Mouse (Mus musculus) limb, embryonic 11.5 days (tissue): Measurements from ENCODE around the gene Igsf9b. TPM values are rescaled to one million over a fixed set of nuclear protein-coding genes. Genes with fewer than 3 reads are reported as not detected.

ENCODE experiments used
- ATAC-seq: fragments of 200-750 bp; cut with Nextera tagmentation; 2 replicates; pipeline ENCODE4 v1.8.0; 2017; ENCODE audit warnings: low read depth; ENCODE audit not compliant: insufficient number of reproducible peaks, low FRiP score, low TSS enrichment
- DNase-seq: peaks from one replicate; pipeline ENCODE4 v3.0.0-alpha.2; 2015; ENCODE audit warnings: low spot score
- H3K27ac ChIP-seq: fragments of 300-500 bp; sonication (generic); replicated peaks from 2 replicates; pipeline ENCODE4 v1.5.1; 2014; ENCODE audit warnings: low read depth, mild to moderate bottlenecking, low read length
- H3K27me3 ChIP-seq: fragments of 300-500 bp; sonication (generic); 2 replicates; pipeline ENCODE4 v1.6.1; 2014; ENCODE audit warnings: mild to moderate bottlenecking, low read length, mixed read lengths; ENCODE audit not compliant: control insufficient read depth, insufficient read depth
- H3K36me3 ChIP-seq: fragments of 300-500 bp; sonication (generic); 2 replicates; pipeline ENCODE4 v1.6.1; 2014; ENCODE audit warnings: mild to moderate bottlenecking, low read length, moderate library complexity, mixed read lengths; ENCODE audit not compliant: control insufficient read depth, insufficient read depth
- H3K4me1 ChIP-seq: fragments of 300-500 bp; sonication (generic); 2 replicates; pipeline ENCODE4 v1.6.1; 2014; ENCODE audit warnings: low read length, mixed read lengths; ENCODE audit not compliant: control insufficient read depth, insufficient read depth
- H3K4me2 ChIP-seq: fragments of 300-500 bp; sonication (generic); 2 replicates; pipeline ENCODE4 v1.6.1; 2014; ENCODE audit warnings: low read depth, mild to moderate bottlenecking, moderate library complexity; ENCODE audit not compliant: severe bottlenecking
- H3K4me3 ChIP-seq: fragments of 300-500 bp; sonication (generic); 2 replicates; pipeline ENCODE4 v1.5.1; 2014; ENCODE audit warnings: low read depth, low read length
- H3K9ac ChIP-seq: fragments of 300-500 bp; sonication (generic); 2 replicates; pipeline ENCODE4 v1.6.1; 2014; ENCODE audit warnings: mild to moderate bottlenecking, low read length
- H3K9me3 ChIP-seq: fragments of 300-500 bp; sonication (generic); 2 replicates; pipeline ENCODE4 v1.6.1; 2016; ENCODE audit warnings: low read length; ENCODE audit not compliant: control insufficient read depth
- WGBS: fragments of 180-500 bp; shearing (Covaris S2); extraction: QIAGEN DNeasy Blood & Tissue Kit; methylation state at CpG from one replicate; pipeline ENCODE4 v1.1.7; 2014; 5-methylcytosine and 5-hydroxymethylcytosine counted together
- polyA plus RNA-seq: library from polyadenylated mRNA; unstranded; fragments of >200 nt; fragmentation: Nextera tagmentation; extraction: Ambion mirVana; gene quantifications from 2 replicates; pipeline ENCODE4 v1.2.1, GENCODE M21; 2014

The Igsf9b gene
- polyA plus RNA-seq, 1 experiment from 2014 or later: 2.9 TPM

DNA sequence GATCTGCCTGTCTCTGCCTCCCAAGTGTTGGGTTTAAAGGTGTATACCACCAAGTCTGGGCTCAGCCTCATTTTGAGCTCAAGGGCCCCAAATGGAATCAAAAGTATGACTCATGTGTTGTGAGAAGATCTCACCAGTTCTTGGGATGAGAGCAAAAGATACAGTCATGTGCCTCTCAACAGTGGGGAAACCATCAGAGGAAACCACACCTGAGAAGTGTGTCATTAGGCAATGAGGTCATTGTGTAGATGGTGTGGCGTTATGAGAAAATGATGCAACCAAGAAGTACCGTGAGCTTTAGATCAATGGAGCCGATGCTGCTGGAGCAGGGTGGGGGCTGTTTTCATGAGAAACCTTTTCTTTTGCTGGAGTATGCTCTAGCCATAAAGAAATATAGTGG lies 28.6 kb downstream of the Igsf9b start:
- Histone ChIP-seq H3K9me3 (no peaks in the 10 kb centered on the region), H3K4me2 (no peak overlapping the region), H3K4me3 (no peak overlapping the region), H3K27ac (no peak overlapping the region), H3K9ac (no peak overlapping the region), H3K27me3 (no peaks in the 10 kb centered on the region), H3K4me1 (no peaks in the 10 kb centered on the region), H3K36me3 (no peaks in the 10 kb centered on the region)
- ATAC-seq (no peak), DNase-seq (no peak)
- WGBS: 92% methylated on average over 3 of the region's 3 CpGs

DNA sequence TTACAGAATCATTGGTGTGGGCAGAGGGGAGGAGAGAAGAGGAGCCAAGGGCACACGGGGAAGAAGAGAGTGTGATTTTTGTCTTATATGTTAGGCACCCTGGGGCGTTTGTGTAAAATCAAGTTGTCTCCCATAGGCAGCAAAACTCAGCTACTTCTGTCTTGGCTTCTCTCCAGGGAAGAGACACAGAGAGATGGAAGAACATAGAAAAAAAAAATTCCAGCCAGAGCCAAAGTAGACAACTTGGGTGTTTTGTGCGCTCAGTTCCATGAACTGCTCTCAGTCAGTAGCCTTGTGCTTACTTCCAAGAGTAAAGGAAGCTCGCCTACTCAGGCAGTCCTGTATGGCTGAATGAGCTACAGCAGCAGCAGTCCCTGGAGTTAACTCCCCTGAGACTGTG lies 31.4 kb downstream of the Igsf9b start:
- H3K9ac ChIP-seq: no peak overlapping the region
- WGBS: 93% methylated on average over 4 of the region's 4 CpGs

DNA sequence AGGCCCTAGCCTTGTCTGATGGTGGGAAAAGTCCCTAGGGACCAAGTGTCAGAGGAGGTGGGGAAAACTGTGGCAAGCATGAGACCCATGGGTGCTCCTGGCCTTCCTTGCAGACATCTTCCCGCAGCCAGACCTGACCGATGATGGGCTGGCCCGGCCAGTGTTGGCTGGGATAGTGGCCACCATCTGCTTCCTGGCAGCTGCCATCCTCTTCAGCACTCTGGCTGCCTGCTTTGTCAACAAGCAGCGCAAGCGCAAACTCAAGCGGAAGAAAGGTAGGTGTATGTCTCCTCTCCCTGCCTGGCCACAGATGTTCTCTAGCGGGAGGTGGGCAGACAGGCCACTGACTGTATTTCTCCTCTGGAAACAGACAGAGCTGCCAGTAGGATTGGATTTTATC lies 32.5 kb downstream of the Igsf9b start:
- DNase-seq: no peak
- Histone ChIP-seq H3K4me2 (no peak overlapping the region), H3K4me1 (no peaks in the 10 kb centered on the region), H3K9ac (no peak overlapping the region), H3K27me3 (no peaks in the 10 kb centered on the region), H3K36me3 (no peaks in the 10 kb centered on the region), H3K4me3 (no peak overlapping the region), H3K27ac (no peak overlapping the region), H3K9me3 (no peaks in the 10 kb centered on the region)
- no peak for ATAC-seq
- WGBS: 91% methylated on average over 7 of the region's 7 CpGs

More for the DNA sequence above, 31.4 kb downstream of the Igsf9b start:
- H3K9me3 ChIP-seq: no peaks in the 10 kb centered on the region
- H3K4me1 ChIP-seq: no peaks in the 10 kb centered on the region
- no peak overlapping the region for H3K4me2 ChIP-seq
- H3K4me3 ChIP-seq: no peak overlapping the region
- H3K27me3 ChIP-seq: no peaks in the 10 kb centered on the region
- H3K27ac ChIP-seq: no peak overlapping the region
- DNase-seq: no peak
- no peaks in the 10 kb centered on the region for H3K36me3 ChIP-seq
- no peak for ATAC-seq

DNA sequence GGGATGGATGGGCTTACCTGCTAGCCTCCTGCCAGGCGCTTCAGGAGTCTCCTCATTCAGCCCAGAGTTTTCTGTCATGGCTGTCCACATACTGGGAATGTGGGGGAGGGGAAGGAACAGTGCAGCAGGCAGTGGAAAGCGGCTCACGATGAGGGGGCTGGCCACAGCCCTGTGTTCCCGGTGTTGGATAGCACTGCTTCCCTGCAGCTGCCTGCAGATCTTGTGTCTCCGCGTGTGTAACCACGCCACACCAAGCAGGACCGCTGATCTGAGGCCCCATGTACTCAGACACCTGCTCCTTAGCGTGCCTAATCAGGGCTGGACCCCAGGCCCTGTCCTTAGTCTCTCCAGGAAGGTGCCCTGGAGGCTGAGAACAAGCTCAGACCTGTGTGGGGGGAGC lies 35.9 kb downstream of the Igsf9b start:
- H3K36me3 ChIP-seq: no peaks in the 10 kb centered on the region
- 79% methylated on average over 9 of the region's 9 CpGs for WGBS
- no peak for DNase-seq
- H3K9me3 ChIP-seq: no peaks in the 10 kb centered on the region
- no peak overlapping the region for H3K4me3 ChIP-seq
- ATAC-seq: peak; percentile 55; the same call in 1 of the 2 replicates
- no peaks in the 10 kb centered on the region for H3K27me3 ChIP-seq
- no peak overlapping the region for H3K27ac ChIP-seq
- H3K4me1 ChIP-seq: no peaks in the 10 kb centered on the region
- no peak overlapping the region for H3K9ac ChIP-seq
- no peak overlapping the region for H3K4me2 ChIP-seq

DNA sequence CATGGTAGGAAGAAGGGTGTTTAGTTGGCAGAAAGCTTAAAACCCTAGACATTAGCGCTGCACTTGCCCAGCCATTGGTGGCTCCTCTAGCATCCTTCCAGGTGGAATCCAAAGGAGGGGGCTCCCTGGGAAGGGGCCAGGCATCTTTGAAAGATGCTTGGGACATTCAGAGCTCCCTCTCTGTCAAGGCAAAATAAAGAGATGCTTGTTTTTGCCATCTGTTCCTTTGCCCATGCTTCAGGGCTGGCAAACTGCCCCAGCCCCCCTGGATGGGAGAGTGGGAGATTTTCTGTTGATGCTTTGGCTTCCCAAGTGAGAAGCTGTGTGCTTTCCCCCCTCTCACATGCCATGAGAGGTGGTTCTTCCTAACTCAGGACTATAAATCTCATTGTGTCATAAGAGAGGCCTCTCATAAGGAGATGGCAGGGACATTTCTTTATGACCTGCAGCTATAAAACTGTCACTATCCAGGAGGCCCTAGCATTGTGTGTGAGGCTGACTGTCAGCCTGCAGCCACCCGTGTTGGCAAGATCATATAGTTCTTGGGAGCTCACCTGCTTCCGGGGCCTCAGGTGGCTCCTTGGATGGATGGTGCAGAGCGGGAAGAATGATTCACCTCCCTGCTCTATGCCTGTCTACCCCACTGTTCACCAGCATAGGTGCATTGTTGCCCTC lies 38.1 kb downstream of the Igsf9b start:
- H3K4me1 ChIP-seq: no peaks in the 10 kb centered on the region
- H3K9ac ChIP-seq: no peak overlapping the region
- H3K27ac ChIP-seq: no peak overlapping the region
- WGBS: 84% methylated on average over 4 of the region's 4 CpGs
- no peak for ATAC-seq
- no peaks in the 10 kb centered on the region for H3K9me3 ChIP-seq
- H3K4me2 ChIP-seq: no peak overlapping the region
- no peaks in the 10 kb centered on the region for H3K36me3 ChIP-seq
- H3K27me3 ChIP-seq: no peaks in the 10 kb centered on the region
- H3K4me3 ChIP-seq: no peak overlapping the region
- DNase-seq: no peak

DNA sequence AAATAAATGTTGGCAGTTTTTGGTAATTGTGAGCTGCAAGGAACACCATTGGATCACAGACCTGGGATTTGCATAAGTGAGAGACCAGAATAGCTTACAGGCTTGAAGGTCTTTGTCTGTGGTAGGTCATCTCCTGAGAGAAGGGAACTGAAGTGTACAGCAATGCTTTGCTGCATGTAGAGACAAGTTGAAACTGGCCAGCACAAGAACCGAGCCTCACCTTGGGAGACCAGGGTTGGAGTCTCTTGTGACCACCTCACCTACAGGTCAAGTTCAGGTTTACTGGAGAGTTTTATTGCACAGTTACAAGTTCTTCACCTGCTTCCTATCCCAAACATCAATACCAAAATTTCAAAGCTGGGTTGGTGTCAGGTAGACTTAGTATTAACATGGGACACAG lies 40.2 kb downstream of the Igsf9b start:
- no peak overlapping the region for H3K27ac ChIP-seq
- WGBS: 88% methylated on average over 1 of the region's 1 CpGs
- no peak overlapping the region for H3K9ac ChIP-seq
- H3K9me3 ChIP-seq: no peaks in the 10 kb centered on the region
- DNase-seq (no peak), ATAC-seq (no peak)
- no peaks in the 10 kb centered on the region for H3K4me1 ChIP-seq
- H3K4me2 ChIP-seq: no peak overlapping the region
- no peak overlapping the region for H3K4me3 ChIP-seq
- no peaks in the 10 kb centered on the region for H3K27me3 ChIP-seq
- no peaks in the 10 kb centered on the region for H3K36me3 ChIP-seq

DNA sequence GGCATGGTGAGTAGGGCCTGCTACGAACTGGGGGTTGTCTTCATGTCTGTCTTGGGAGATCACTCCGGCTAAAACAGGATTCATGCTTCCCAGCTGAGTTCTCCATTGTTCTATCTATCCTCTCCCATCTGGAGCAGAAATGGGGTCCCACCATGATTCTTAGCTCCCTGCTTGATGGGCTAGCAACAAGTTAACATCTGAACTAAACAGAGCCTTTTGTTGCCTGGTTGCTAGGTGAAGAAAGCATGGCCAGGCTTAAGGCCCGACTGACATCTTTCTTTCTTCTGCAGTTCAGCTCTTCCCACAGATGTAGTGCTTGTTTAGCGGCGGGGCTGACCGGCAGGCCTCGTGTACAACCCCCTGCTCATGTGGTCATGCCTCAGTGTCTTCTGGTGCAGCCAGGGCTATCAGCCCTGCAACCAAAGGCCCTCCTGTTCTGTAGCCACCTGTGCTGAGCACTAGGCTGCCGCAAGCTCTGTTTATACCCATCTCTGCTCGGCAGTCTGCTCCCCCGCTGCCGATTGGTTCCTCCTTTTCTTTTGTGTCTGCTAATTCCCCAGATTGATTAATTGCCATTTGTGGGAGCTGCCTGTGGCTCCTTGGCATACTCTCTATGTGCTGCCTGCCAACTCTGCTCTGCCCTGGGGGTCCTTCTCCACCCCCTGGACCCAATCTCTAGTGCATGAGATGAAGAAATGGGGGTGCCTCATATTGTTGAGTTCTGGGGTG lies 47.7 kb downstream of the Igsf9b start:
- H3K4me2 ChIP-seq: no peak overlapping the region
- H3K27me3 ChIP-seq: no peaks in the 10 kb centered on the region
- no peak for DNase-seq
- no peaks in the 10 kb centered on the region for H3K9me3 ChIP-seq
- WGBS: 80% methylated on average over 11 of the region's 11 CpGs
- H3K4me1 ChIP-seq: no peaks in the 10 kb centered on the region
- no peak overlapping the region for H3K9ac ChIP-seq
- no peak for ATAC-seq
- H3K4me3 ChIP-seq: no peak overlapping the region
- H3K27ac ChIP-seq: no peak overlapping the region
- H3K36me3 ChIP-seq: no peaks in the 10 kb centered on the region

DNA sequence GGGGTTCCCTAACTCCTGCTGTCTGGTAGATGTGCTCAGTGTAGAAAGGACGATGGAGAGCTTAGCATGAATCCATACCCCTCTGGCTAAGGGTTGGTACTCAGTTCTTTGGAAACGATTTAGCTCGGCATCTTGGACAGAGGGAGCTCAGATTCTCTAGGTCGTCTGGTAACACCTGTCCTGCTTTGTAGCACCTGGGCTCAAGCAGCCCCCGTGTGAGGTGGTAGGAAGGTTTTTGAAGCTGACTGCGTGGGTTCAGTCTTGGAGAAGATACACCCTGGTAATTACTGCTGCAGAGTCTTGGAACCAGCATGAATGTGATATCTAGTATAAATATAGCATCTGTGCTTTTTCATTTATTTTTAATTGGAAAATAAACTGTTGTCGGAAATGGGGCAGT lies 54.1 kb downstream of the Igsf9b start:
- H3K4me3 ChIP-seq: no peak overlapping the region
- no peaks in the 10 kb centered on the region for H3K27me3 ChIP-seq
- H3K4me1 ChIP-seq: no peaks in the 10 kb centered on the region
- DNase-seq: no peak
- H3K27ac ChIP-seq: no peak overlapping the region
- no peaks in the 10 kb centered on the region for H3K36me3 ChIP-seq
- 84% methylated on average over 7 of the region's 7 CpGs for WGBS
- no peak for ATAC-seq
- no peaks in the 10 kb centered on the region for H3K9me3 ChIP-seq
- no peak overlapping the region for H3K9ac ChIP-seq
- no peak overlapping the region for H3K4me2 ChIP-seq
